Mouse (Mus musculus) adrenal gland, postnatal 25 days (tissue): ENCODE measurements at regions not wholly inside any gene's neighbourhood (a gene's known extent, or its start where the extent isn't known, plus 50 kb on each side); places are given as distances from the start of the nearest gene placed in this dataset.

Experiments
- DNase-seq: peaks from one replicate; pipeline ENCODE4 v3.0.0; 2021; ENCODE audit warnings: mixed read lengths

- DNase-seq = no peak
Measured at GRCm38 (mm10) chr11:92858170-92858569, 239.7 kb upstream of the Car10 start.

- DNase-seq = peak; percentile 69
Measured at GRCm38 (mm10) chr11:92889693-92890454, 208.0 kb upstream of the Car10 start.

- no peak for DNase-seq
Measured at GRCm38 (mm10) chr11:92899296-92899695, 198.5 kb upstream of the Car10 start.
